Mouse (Mus musculus) granulocyte monocyte progenitor cell, adult 5-6 weeks (primary cell): Measurements from ENCODE around the gene Arap1. TPM values are rescaled to one million over a fixed set of nuclear protein-coding genes. Genes with fewer than 3 reads are reported as not detected.

Experiments used
- ATAC-seq: replicated peaks from 2 replicates; pipeline ENCODE4 v1.8.0; 2016; ENCODE audit warnings: mild to moderate bottlenecking, moderate TSS enrichment, inconsistent platforms; ENCODE audit not compliant: poor library complexity, severe bottlenecking
- total RNA-seq, 2 experiments: library from RNA; stranded (forward) in 1 of 2; stranded (reverse) in 1 of 2; fragments of 200-712, 200-1000 nt in 1 of 2; fragments of >200 nt in 1 of 2; fragmentation: Nextera tagmentation in 1 of 2; gene quantifications; 2 replicates each; pipeline ENCODE4 v1.2.3; 2014 to 2017

Arap1 gene
- total RNA-seq, 2 experiments from 2014 or later: 64.6 to 81.5 TPM

DNA sequence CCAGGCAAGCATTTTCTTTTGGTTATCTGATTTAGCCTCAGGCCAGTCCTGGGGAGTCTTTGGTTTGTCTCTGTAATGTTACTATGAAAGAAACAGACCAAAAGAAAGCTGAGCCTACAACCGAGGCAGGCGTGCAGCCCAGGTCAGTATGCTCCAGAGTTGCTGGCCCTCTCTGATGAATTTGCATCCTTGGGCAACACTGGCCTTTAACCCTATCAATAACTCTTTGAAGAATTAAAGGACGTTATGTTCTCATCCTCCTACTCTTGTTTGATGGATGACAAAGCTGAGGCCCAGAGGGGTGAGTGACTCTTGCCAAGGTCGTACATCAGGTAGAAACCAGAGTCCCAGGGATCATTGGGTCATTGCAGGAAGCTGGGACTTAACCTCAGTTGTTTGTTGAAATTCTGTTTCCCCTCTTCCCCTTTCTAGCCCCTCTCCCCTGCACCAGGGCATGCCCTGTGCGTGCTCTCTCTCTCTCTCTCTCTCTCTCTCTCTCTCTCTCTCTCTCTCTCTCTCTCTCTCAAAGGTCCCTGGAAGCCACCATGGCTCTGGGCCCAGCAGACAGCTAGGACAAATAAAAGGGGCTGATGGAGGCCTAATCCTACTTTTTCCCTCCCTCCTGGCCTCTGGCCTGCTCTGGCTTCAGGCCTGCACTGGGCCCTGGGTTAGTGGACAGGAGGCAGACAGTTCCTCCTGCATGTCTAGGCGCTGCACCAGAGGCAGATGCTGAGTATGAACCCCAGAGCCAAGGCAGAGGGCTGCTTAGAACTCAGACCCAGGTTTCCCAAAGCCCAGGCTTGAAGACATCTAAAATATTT lies 23.5 kb upstream of the Arap1 start:
- peak; percentile 60 for ATAC-seq

DNA sequence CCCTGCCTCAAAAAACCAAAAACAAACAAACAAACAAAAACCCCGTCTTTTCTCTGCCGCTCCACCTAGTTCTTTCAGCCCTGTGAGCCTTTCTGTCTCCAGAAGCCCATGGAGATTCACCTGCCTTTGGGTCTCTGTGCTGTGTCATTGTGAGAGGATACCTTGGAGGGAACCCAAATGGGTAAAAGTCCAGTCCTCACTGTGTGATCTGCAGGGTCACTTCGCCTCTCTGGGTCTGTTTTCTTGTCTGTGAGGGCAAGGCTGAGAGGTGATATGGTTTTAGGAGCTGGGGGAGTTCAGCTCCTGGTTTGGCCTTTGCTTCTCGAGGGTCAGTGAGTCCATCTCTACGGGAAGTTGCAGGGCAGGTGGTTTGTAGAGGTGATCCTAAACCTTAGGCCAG lies 21.9 kb upstream of the Arap1 start:
- no peak for ATAC-seq

DNA sequence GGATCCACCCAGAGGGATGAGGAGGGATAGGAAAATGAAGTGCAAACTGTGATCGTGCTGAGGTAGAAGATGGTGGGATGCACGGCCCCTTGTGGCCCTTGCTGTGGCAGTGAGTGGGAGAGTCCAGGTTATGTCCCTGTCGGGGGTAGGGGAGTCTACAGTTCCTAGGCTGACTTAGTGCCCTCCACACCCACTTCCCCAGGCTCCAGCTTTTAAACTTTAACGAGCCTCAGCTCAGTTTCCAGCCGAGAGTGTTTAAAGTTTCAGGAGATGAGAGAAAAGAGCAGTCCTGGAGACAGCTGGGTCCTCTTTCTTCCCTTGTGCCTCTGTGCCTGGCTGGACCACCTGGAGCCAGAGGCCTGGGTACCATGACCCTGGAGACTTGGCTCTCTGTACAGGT lies 20.6 kb upstream of the Arap1 start:
- ATAC-seq: no peak

DNA sequence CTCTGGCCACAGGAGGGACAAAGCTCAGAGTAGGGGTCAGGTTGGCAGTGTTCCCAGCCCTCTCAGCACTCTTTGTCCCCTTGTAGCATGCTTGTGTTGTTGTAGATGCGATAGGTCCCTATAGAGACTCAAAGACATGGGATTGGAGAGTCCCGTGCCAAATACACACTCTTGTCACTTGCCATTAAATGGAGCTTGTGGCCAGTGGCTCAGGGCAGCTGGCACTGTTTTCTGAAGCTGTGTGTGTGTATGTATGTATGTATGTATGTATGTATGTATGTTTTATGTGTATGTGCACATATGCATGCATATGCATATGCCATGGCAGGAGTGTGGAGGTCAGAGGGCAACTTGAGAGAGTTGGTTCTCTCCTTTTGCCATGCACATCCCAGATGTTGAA lies 20.1 kb upstream of the Arap1 start:
- ATAC-seq: no peak

DNA sequence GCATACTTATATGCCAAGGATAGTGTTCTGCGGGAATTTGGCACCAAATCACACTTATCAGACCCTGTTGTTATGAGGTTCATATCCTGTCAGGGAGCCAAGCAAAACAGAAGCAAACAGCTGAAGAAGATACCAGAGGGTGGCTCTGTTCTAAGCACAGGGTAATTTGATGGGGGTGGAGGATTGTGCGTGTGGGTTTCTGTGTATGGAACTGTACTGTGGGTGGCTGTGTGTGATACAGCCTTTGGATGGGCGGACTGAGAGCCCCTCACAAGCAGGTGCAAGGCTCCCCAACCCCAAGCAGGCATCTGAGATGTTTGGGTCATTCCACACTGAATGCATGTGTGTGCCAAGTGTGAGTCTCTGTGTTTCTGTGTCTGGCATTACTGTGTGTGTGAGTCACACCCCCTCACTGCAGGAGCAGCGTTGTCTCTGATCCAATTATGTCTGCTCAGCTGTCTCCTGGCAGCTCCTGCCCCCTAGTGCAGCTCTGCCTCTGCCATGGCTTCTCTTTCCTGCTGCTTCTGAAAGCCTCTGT lies 19.2 kb upstream of the Arap1 start:
- no peak for ATAC-seq

- no peak for ATAC-seq
These were observed 18.3 kb upstream of the Arap1 start for GRCm38 (mm10) chr7:101329606-101330005.

DNA sequence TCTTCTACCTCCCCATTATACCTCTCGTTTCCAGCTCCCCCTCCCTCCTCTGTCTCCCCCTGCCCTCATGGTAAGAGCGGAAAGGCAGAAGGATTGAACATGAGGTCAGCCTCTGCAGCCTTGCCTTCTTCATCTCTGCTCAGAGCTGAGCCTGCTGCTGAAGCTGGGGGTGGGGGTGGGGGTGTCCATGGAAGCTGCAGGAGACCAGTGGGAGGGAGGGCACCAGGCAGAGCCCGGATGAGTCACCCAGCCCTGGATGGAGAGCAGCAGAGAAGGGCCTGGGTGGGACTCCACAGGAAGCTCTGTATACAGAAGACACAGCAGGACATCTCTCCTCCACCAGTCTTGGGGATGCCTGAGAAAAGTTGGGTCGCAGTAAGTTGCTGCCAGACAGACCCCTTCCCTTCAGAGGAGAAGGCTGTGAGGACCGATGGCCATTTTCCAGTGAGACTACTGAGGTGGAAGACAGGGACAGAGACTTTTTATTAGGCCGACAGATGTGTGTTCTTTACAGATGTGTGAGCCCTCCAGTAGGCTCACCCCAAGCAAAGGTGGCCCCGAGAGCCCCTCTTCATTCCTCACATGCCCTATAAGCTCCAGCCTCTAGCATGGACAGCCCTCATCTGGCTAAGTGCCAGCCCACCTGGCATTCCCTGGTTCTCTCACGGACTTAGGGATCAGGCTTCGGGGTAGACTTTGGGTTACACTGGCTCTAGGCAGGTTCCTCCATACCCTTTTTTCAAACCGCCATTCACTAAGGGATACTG lies 17.6 kb upstream of the Arap1 start:
- no peak for ATAC-seq

DNA sequence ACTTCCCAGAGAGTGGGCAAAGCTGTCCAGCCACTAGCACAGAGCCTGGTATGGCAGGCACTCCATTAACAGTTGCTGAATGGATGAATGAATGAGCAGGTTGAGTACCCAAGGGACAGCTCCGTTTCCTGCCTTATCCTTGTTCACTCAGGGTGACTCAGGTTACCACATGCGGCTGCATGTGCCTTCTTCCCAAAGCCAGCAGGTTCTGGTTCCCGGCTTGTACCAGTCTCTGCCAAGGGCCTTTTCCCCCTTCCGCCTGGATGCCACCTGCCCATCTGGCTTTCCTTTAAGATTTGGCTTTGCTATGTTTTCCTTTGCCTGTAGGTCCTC lies 17.1 kb upstream of the Arap1 start:
- ATAC-seq: no peak

- no peak for ATAC-seq
These were observed 15.6 kb upstream of the Arap1 start for GRCm38 (mm10) chr7:101332045-101332831.

GRCm38 (mm10) chr7:101335228-101335627 lies 12.6 kb upstream of the Arap1 start:
- no peak for ATAC-seq

DNA sequence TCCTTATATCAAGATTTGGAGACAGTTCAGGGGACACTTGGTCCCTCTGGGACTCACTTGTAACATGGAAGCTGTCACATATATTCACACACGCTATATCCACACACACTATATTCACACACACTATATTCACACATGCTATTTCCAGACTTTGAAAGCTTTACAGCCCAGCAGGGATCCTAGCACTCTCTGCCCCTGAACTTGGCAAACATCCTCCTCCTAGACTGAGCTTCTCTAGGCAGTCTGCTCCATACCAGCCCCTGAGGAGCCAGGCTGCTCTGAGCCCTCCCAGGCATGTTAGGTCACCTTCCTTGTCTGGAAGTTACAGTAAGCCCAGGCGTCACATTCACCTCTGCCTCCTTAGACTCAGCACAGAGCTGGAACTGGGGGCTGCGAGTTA lies 11.2 kb upstream of the Arap1 start:
- ATAC-seq: no peak

GRCm38 (mm10) chr7:101337401-101337800 lies 10.5 kb upstream of the Arap1 start:
- no peak for ATAC-seq

DNA sequence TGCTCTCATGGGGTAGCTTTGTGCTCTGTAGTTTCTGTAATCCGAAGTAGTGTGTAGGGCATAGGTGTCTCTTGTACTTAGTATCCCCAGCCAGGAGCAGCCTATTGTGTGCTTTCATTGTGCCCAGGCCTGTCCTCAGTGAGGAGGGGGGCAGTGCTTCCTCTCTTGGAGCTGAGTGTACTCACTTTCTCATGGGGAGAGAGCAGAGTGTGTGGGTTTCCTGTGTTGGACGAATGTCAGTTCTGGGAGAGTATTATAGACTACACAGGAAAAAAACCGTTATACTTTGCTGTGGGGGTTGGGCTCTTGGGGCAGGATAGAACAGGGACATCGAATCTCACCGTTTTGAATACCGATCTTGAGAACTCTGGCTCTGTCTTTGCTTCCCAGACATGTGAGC lies 6.5 kb upstream of the Arap1 start:
- ATAC-seq: peak; percentile 45

GRCm38 (mm10) chr7:101343135-101343534 lies 4.7 kb upstream of the Arap1 start:
- peak; percentile 69 for ATAC-seq

DNA sequence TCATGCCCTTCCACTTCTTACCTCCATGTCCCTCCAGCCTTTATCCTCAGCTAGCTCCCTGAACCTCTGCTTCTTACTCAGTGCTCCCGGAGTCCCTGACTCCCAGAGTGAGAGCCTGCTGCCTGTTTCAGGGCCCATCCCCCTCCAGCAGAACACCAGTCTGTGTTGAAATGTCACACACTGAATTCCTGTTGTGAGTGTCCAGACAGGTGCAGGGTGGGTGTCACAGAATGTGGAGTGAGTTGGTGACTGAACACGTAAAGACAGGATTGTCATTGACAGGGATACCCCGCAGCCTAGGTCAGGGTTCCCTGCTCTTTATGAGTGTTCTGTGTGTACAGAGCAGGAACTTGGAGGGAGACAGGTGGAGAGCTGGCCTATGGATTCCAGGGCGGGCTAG lies 3.0 kb upstream of the Arap1 start:
- no peak for ATAC-seq

DNA sequence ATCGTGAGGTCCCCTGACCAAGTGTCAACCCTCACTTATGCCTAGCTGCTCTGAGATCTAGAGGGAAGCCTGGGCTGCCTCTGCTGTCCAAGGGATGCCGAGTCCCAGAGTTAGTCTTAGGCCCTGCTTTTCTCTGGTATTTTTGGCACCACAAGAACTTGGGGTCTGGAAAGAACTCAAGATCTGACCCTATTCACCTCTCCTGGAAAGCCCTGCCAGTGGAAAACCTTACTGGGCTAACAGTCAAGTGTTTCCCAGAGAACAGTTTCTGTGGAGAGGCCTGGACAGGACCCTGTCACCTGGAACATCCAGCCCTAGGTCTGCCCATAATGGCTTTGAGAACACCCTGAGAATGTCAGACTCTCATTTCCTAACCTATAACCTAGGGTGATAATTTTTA lies 876 bp upstream of the Arap1 start:
- no peak for ATAC-seq

DNA sequence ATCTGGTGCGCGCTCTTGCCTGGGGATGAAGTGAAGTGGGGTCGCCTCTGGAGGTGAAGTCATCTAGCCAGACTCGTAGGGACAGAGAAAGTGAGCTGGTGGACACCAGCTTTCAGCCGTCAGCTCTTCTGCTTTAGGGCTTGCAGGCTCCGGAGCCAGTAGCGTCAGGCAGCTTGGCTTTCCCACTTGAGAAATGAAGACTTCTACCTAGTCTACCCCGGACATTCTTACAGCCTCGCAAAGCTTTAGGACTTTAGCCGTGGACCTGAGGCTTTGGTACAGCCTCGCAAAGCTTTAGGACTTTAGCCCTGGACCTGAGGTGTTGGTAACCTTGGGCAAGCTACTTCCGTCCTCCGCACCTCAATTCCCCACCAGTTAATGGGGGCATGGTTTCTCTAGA lies 445 bp downstream of the Arap1 start:
- no peak for ATAC-seq

GRCm38 (mm10) chr7:101349861-101350260 lies 2.0 kb downstream of the Arap1 start:
- ATAC-seq: no peak

- ATAC-seq: peak; percentile 26
These were observed 4.5 kb downstream of the Arap1 start for GRCm38 (mm10) chr7:101352404-101352803.

DNA sequence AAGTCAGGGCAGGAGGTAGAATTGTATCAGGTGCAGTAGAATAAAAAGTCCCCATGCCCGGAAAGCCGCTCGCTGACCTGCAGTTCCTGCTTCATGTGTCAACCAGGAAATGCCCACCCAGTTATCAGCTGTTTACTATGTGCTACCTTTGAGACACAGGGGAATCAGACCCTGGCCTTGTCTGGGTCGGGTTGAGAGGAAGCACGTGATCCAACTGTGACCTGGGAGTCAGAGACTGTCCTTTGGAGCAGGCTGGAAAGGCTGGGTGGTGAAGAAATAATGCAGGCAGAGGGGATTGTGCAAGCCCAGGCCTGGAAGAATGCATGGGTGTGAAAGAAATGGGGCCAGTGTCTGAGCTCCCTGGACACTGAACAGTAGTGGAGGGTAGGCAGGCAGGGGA lies 6.6 kb downstream of the Arap1 start:
- ATAC-seq: peak; percentile 61

DNA sequence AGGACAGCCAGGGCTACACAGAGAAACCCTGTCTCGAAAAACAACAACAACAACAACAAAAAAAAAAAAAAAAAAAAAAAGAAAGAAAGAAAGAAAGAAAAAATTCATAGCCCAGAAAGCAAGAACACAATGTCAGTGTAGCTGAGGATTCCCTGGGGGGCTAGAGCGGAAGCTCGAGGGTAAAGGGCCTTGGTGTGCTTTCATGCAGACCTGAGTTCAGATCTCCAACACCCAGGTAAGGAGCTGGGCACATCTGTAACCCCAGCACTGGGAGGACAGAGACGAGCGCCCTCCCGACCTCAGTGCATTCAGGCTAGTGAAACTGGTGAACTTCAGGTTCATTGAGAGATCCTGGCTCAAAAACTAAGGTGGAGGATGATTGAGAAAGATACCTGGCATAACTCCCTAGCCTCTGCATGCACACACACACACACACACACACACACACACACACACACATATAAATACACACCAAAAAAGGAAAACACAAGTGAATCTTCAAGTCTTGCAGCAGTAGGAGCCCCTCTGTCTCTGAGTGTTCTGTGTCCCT lies 7.8 kb downstream of the Arap1 start:
- no peak for ATAC-seq
